Mouse (Mus musculus) gastrocnemius, adult 2 months (tissue): ENCODE results near the gene Map1a. TPM values are rescaled to one million over a fixed set of nuclear protein-coding genes. Genes with fewer than 3 reads are reported as not detected.

Experiments
- DNase-seq: peaks from one replicate; pipeline ENCODE4 v3.0.0; 2022
- H3K27ac ChIP-seq: fragments of 200-600 bp; 2 replicates; pipeline ENCODE4 v1.8.1; 2022; ENCODE audit warnings: mild to moderate bottlenecking
- H3K4me3 ChIP-seq: fragments of 200-600 bp; 2 replicates; pipeline ENCODE4 v1.8.1; 2022; ENCODE audit warnings: mild to moderate bottlenecking, moderate library complexity
- CTCF ChIP-seq: fragments of 200-600 bp; IDR thresholded peaks from 2 replicates; pipeline ENCODE4 v1.8.1; 2022; ENCODE audit warnings: antibody characterized with exemption, mild to moderate bottlenecking, moderate library complexity
- intact Hi-C: fragments of 180-260 bp; cut with DNase I; formaldehyde crosslinking; loops from one replicate; pipeline ENCODE4 v1.15.1; 2025
- total RNA-seq, 2 experiments: library from RNA; stranded (reverse); gene quantifications; 2 replicates each; pipeline ENCODE4 v1.2.3; 2021

Map1a gene
- total RNA-seq, 2 experiments from 2014 or later: 9.1 to 16.5 TPM

DNA sequence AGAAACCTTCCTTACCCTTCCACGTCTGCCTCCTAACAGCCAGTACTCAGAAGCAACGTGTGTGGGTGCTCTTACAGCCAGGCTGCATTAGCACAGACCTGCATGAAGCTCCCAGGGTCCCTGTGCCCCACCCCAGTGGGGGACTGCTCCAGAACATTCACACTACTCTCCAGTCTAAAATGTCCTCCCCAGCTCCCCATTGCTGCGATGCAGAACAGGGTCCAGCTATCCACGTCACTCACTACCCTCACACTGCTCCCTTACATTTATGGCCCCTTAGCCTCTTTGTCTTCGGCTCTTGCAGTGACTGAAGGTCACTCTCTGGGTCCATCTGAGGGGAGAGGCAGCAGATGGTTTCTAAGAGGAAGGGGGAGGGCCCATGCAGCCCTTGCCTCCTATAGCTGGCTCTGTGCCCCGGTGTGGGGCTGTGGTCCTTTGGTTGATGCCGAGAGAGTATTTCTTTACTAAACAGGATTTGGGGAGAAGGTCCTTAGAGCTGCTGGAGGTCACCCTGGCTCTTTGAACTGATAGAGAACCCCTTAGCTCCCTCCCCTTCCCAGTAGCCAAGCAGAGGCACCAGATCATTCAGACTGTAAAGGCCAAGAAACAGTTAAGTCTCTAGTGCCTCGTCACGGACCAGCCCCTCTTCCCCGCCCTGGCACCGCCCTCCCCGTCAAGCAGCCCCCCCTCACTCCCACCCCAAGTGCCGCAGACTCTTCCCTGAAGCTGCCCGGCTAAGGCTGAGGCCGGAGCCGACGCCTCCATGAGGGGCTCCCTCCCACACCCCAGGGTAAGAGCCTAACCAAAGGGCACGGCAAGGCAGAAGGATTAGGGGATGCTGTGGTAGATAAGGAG, 5.6 kb downstream of the Map1a start:
- no peak for TF ChIP-seq CTCF
- Histone ChIP-seq H3K4me3 (peak overlapping the region; percentile 70), H3K27ac (peak overlapping the region; percentile 83)
- intact Hi-C loops: no loop called here
- DNase-seq: peak; percentile 77

DNA sequence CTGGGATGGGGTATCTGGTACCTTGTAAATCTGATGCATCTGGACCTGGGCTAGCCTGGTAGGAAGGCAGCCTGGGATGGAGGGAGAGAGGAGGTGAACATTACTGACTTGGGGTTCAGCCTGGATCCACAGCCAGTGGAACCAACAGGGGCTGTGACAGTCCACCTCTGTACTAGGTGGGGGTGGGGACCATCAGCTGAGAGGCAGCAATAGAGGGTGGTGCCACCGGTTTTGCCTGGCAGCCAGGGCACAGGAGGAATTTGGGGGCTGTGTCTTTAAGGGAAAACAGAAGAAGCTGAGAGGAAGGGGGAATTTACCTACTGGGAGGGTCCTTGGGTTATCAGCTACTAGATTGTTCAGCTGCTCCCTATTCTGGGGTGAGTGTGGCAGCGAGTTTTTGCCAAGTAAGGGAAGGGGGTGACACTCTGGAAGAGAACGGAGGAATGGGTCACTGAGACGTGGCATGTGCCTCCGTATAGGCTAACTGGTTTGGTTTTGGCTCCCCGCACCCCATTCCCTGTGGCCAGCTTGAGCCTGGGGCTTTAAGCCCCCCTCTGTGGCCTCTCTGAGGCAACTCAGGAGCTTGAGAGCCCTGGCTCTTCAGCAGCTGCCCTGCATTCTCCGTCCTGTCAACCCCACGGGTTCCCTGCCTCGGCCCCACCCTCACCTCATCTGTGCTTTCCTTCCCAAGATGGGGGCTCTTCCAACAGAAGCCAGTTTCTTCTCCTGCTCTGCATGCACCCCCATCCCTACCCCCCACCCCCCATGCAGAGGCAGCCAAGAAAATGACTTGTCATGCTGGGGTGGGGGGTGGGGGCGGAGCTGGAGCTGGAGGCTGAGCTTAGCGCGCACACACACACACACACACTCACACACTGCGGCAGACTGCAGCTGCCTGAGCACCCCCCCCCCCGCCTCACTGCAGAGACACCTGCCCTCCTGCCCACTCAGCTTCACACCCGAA, 6.5 kb downstream of the Map1a start:
- intact Hi-C loops: no loop called here
- peak overlapping the region; percentile 70 for H3K4me3 ChIP-seq
- peak overlapping the region; percentile 83 for H3K27ac ChIP-seq
- no peak for TF ChIP-seq CTCF
- DNase-seq: peak; percentile 26

DNA sequence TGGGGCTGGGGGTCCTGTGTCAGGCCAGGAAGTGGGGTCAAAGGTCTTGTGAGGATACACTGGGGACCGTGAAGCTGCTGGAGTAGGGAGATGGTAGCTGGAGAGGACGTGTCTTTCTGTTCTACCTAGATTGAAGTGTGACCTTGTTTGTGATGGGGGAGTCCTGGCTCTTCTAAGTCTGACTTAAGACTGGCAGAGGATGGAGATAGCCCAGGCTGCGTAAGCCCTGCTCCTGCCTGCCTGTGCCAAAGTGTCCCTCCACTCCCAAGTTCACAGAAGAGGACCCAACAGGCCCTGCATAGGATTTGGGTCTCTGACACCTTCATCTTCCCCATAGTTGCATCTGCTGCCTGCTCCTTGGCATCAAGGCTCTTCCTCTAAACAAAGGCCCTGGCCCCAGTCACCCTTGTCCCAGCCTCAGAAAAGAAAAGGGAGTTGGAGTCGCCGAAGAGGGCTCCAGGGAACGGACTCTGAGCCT, 7.4 kb downstream of the Map1a start:
- Histone ChIP-seq H3K4me3 (peak overlapping the region; percentile 70), H3K27ac (peak overlapping the region; percentile 83)
- intact Hi-C loops: no loop called here
- no peak for DNase-seq
- TF ChIP-seq CTCF: no peak

DNA sequence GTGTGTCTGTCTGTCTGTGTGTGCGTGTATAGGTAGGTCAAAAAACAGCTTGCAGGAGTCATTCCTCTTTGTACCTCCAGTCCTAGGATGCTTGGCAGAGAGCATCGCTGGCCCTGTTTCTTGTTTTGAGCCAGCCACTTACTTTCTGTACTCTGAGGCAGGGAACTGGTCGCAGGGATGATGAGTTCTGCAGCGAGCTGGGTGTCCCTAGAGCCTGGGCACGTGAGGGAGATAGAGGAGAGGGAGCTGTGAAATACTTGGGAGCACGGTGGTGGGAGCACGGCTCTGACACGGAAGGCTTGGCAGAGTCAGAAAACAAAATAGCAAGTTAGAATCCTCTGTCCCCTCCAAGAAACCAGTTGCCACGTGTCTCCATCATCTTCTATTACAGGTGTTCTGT, 8.3 kb downstream of the Map1a start:
- TF ChIP-seq CTCF: no peak
- Histone ChIP-seq H3K4me3 (peak overlapping the region; percentile 26), H3K27ac (no peak overlapping the region)
- no peak for DNase-seq
- intact Hi-C loops: no loop called here

DNA sequence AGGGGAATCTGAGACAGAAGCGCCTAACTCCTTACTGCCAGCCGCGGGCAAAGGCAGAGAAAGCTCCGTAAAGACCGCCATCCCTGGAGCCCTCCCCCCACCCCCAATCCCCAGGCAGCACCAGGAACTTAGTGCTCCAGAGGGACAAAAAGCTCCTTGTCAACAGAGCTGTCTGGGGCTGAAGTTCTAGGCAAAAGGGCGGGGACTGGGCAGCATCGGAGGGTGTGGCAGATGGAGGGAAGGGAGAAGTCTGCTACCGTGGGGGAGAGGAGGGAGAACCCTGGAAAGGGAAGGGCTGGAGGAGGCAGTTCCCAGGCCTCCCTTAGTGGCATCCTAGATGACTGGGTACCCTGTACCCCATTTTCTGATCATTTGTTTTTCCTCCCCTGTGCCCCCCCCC, 8.7 kb downstream of the Map1a start:
- intact Hi-C loops: no loop called here
- no peak overlapping the region for H3K27ac ChIP-seq
- peak; percentile 30 for DNase-seq
- peak overlapping the region; percentile 26; the same call in 1 of the 2 replicates for H3K4me3 ChIP-seq
- no peak for TF ChIP-seq CTCF

DNA sequence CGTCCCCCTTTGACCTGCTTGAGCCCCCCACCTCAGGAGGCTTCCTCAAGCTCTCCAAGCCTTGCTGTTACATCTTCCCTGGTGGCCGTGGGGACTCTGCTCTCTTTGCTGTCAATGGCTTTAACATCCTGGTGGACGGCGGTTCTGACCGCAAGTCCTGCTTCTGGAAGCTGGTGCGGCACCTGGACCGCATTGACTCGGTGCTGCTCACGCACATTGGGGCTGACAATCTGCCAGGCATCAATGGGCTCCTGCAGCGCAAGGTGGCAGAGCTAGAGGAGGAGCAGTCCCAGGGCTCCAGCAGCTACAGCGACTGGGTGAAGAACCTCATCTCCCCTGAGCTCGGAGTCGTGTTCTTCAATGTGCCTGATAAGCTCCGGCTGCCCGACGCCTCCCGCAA, 10.1 kb downstream of the Map1a start:
- intact Hi-C loops: no loop called here
- no peak for DNase-seq
- H3K4me3 ChIP-seq: no peak overlapping the region
- no peak for TF ChIP-seq CTCF
- H3K27ac ChIP-seq: no peak overlapping the region

DNA sequence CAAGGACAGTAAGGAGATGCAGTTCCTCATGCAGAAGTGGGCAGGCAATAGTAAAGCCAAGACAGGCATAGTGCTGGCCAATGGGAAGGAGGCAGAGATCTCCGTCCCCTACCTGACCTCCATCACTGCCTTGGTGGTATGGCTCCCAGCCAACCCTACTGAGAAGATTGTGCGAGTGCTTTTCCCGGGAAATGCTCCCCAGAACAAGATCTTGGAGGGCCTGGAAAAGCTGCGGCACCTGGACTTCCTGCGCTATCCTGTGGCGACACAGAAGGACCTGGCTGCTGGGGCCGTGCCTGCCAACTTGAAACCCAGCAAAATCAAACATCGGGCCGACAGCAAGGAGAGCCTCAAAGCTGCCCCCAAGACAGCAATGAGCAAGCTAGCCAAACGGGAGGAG, 10.6 kb downstream of the Map1a start:
- Histone ChIP-seq H3K4me3 (no peak overlapping the region), H3K27ac (no peak overlapping the region)
- intact Hi-C loops: no loop called here
- no peak for DNase-seq
- no peak for TF ChIP-seq CTCF

DNA sequence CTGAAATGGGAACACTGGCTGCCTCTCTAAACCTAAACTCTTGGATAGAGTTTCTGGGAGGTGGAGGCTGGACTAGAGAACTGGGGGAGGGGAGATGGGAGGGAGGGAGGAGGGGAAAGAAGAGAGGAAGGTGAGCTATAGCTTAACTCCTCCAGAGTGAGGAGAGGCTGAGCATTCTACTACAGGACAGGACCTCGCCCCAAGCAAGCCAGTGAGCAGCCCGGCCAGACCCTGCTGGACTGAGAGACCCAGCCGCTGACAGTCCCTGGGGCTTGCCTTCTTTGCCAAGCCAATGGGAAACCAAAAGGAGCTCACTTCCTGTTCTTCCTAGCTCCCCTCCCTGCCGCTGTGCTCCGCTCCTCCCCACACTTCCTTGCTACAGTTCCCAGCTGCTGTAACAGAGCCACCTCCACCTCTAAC, 19.6 kb downstream of the Map1a start:
- DNase-seq: peak; percentile 58
- Histone ChIP-seq H3K4me3 (peak overlapping the region; percentile 47), H3K27ac (peak overlapping the region; percentile 71)
- intact Hi-C loops: no loop called here
- TF ChIP-seq CTCF: no peak

DNA sequence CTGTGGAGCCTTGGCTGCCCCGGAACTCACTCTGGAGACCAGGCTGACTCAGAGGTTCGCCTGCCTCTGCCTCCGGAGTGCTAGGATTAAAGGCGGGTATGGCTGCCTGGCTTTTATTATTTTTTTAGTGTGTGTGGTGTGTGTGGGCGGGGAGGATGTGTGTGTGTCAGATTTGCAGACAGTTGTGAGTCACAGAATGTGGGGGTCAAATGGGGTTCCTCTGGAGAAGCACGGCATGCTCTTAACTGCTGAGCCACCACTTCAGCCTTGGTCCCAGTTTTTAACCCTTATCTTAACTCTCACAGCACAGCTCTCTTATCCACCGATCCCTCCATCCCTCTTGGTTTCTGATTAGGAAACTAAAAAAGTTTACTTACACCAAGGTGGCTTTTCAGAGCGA, 26.9 kb downstream of the Map1a start:
- TF ChIP-seq CTCF: no peak
- intact Hi-C loops: no loop called here
- Histone ChIP-seq H3K27ac (no peak overlapping the region), H3K4me3 (no peak overlapping the region)
- DNase-seq: no peak

DNA sequence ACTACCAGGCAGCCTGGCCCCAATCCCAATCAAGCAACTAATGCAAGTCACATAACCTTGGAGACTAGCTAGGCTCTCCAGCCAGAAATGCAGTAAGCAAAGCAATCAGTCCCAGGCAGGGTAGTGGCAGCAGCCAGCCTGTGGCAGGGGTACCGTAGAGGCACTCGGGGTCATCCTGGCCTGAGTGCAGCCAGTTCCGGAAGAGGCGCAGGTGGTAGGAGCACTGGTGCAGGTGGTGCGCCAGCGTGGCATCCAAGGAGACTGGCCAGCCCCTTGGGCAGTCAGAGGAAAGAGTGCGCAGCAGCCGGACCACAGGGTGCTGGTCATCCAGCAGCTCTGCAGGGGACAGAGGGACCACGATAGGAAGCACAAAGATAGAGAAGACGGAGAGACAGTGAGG, 33.6 kb downstream of the Map1a start:
- intact Hi-C loops: no loop called here
- no peak overlapping the region for H3K27ac ChIP-seq
- no peak for DNase-seq
- no peak for TF ChIP-seq CTCF
- no peak overlapping the region for H3K4me3 ChIP-seq

DNA sequence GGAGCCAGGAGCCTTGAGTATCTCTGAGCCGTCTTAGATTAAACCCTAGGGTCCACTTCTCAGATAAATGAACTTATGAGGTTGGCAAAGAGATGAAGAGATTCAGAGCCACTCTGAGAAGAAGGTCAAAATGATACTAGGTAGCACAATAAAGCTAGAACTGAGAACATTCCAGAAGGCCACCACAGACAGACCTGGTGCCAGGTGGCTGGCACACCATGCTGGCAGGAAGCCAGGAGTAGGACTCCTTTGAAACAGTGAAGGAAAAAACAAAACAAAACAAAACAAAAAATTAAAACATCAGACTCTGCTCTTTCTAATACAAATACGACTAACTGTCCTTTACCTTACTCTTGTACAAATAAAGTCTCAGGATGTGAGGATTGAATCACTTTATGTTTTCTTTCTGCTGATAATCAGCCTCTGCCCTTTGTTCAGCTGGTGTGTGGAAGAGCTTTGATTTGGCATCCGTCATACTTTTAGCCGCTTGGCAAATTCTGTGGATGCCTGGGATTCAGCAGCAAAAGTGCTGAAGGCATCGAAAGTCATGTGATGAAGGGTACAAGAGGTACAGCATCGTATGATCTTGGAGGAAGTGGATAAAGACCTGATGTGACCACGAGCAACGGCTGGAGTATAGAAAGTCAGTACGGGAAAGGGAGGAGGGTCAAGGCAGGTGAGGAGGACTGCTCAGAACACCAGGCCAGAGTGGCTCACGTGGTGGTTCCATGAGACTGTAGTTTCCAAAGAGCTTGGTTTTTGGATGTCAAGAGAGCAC, 34.5 kb downstream of the Map1a start:
- no peak overlapping the region for H3K27ac ChIP-seq
- no peak overlapping the region for H3K4me3 ChIP-seq
- intact Hi-C loops: no loop called here
- TF ChIP-seq CTCF: no peak
- DNase-seq: no peak

DNA sequence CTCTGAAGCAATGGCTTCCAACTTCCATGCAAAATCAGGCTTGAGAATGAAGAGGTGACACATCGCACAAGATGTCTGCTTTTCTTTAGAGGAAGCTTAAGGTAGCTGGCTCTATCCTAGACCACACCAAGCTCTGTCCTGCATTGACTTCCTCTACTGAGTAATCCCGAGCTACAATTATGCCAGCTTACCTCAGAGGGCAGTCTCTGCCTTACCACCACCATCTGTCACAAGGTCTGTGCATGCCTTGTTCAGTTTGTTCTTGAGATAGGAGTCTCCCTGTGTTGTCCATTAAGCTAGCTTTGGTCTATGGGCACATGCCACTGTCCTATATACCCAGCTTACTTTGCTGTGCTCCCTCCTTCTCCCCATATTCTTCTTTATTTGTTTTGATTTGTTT, 40.1 kb downstream of the Map1a start:
- no peak for DNase-seq
- no peak for TF ChIP-seq CTCF
- intact Hi-C loops: no loop called here
- Histone ChIP-seq H3K27ac (no peak overlapping the region), H3K4me3 (no peak overlapping the region)
